Mouse (Mus musculus) liver, adult (tissue): ENCODE measurements at regions not wholly inside any gene's neighbourhood (a gene's known extent, or its start where the extent isn't known, plus 50 kb on each side); places are given as distances from the start of the nearest gene placed in this dataset.

Source experiments
- GATA4 ChIP-seq: IDR thresholded peaks from 2 replicates; pipeline ENCODE4 v1.6.1; 2014; ENCODE audit warnings: mild to moderate bottlenecking, low read length; ENCODE audit not compliant: insufficient replicate concordance

- TF ChIP-seq GATA4, result no peak
These were observed 572.6 kb upstream of the Robo2 start for GRCm38 (mm10) chr16:74984207-74984606.

GRCm38 (mm10) chr16:74966099-74966498, 554.5 kb upstream of the Robo2 start:
- TF ChIP-seq GATA4, result no peak

- no peak for TF ChIP-seq GATA4
These were observed 518.1 kb upstream of the Robo2 start for GRCm38 (mm10) chr16:74929739-74930138.

GRCm38 (mm10) chr16:74900835-74901234, 489.2 kb upstream of the Robo2 start:
- TF ChIP-seq GATA4, result no peak

GRCm38 (mm10) chr16:74887724-74888123, 476.1 kb upstream of the Robo2 start:
- TF ChIP-seq GATA4, result no peak

- TF ChIP-seq GATA4, result no peak
These were observed 467.0 kb upstream of the Robo2 start for GRCm38 (mm10) chr16:74878603-74879002.

GRCm38 (mm10) chr16:74873756-74874155, 462.1 kb upstream of the Robo2 start:
- no peak for TF ChIP-seq GATA4

GRCm38 (mm10) chr16:74857752-74858151, 446.1 kb upstream of the Robo2 start:
- no peak for TF ChIP-seq GATA4

- no peak for TF ChIP-seq GATA4
These were observed 428.4 kb upstream of the Robo2 start for GRCm38 (mm10) chr16:74840006-74840405.

- TF ChIP-seq GATA4, result no peak
These were observed 402.8 kb upstream of the Robo2 start for GRCm38 (mm10) chr16:74814386-74814785.

GRCm38 (mm10) chr16:74809154-74809825, 397.7 kb upstream of the Robo2 start:
- TF ChIP-seq GATA4, result no peak

GRCm38 (mm10) chr16:74806775-74807174, 395.1 kb upstream of the Robo2 start:
- no peak for TF ChIP-seq GATA4

GRCm38 (mm10) chr16:74801296-74801695, 389.7 kb upstream of the Robo2 start:
- no peak for TF ChIP-seq GATA4

GRCm38 (mm10) chr16:74796303-74796653, 384.7 kb upstream of the Robo2 start:
- no peak for TF ChIP-seq GATA4

GRCm38 (mm10) chr16:74795360-74796302, 384.0 kb upstream of the Robo2 start:
- TF ChIP-seq GATA4, result no peak
